Mouse (Mus musculus) adrenal gland, postnatal 14 days (tissue): ENCODE measurements at regions not wholly inside any gene's neighbourhood (a gene's known extent, or its start where the extent isn't known, plus 50 kb on each side); places are given as distances from the start of the nearest gene placed in this dataset.

Experiments used
- DNase-seq: peaks from one replicate; pipeline ENCODE4 v3.0.0; 2021; ENCODE audit warnings: mixed read lengths

GRCm38 (mm10) chr1:163650577-163651180, 74.4 kb downstream of the Mettl11b start:
- no peak for DNase-seq

- no peak for DNase-seq
Measured at GRCm38 (mm10) chr1:163642091-163642490, 82.9 kb downstream of the Mettl11b start.

GRCm38 (mm10) chr1:163640527-163641228, 84.4 kb downstream of the Mettl11b start:
- DNase-seq: no peak

GRCm38 (mm10) chr1:163630291-163630812, 94.7 kb downstream of the Mettl11b start:
- no peak for DNase-seq

- no peak for DNase-seq
Measured at GRCm38 (mm10) chr1:163624887-163625286, 100.1 kb downstream of the Mettl11b start.

GRCm38 (mm10) chr1:163621293-163621692, 103.7 kb downstream of the Mettl11b start:
- DNase-seq: no peak

GRCm38 (mm10) chr1:163619831-163620230, 105.2 kb downstream of the Mettl11b start:
- DNase-seq: no peak

GRCm38 (mm10) chr1:163618132-163618531, 106.9 kb downstream of the Mettl11b start:
- no peak for DNase-seq

- DNase-seq: no peak
Measured at GRCm38 (mm10) chr1:163616596-163616995, 108.4 kb downstream of the Mettl11b start.

- DNase-seq: no peak
Measured at GRCm38 (mm10) chr1:163608429-163608828, 116.6 kb downstream of the Mettl11b start.

- DNase-seq: peak; percentile 21
Measured at GRCm38 (mm10) chr1:163607701-163608100, 117.3 kb downstream of the Mettl11b start.

GRCm38 (mm10) chr1:163599926-163600890, 124.8 kb downstream of the Mettl11b start:
- peak; percentile 8 for DNase-seq

GRCm38 (mm10) chr1:163576411-163576810, 148.6 kb downstream of the Mettl11b start:
- peak; percentile 37 for DNase-seq

- peak; percentile 75 for DNase-seq
Measured at GRCm38 (mm10) chr1:163575593-163575992, 149.4 kb downstream of the Mettl11b start.

- peak; percentile 39 for DNase-seq
Measured at GRCm38 (mm10) chr1:163574409-163575161, 150.4 kb downstream of the Mettl11b start.

GRCm38 (mm10) chr1:163573533-163573932, 151.5 kb downstream of the Mettl11b start:
- no peak for DNase-seq

- DNase-seq: no peak
Measured at GRCm38 (mm10) chr1:163563791-163564190, 160.3 kb upstream of the Gorab start.

- no peak for DNase-seq
Measured at GRCm38 (mm10) chr1:163563064-163563463, 159.6 kb upstream of the Gorab start.

GRCm38 (mm10) chr1:163562166-163562733, 158.8 kb upstream of the Gorab start:
- peak; percentile 66 for DNase-seq

GRCm38 (mm10) chr1:163561016-163561415, 157.5 kb upstream of the Gorab start:
- DNase-seq: no peak

- DNase-seq: no peak
Measured at GRCm38 (mm10) chr1:163560276-163560943, 156.9 kb upstream of the Gorab start.
